Mouse (Mus musculus): ENCODE results near the gene Espnl. TPM values are rescaled to one million over a fixed set of nuclear protein-coding genes. Genes with fewer than 3 reads are reported as not detected.

Gene Espnl
- polyA plus RNA-seq, 1 experiment from 2014 or later, result 0.10 TPM

- H3K9ac ChIP-seq (ENCODE audit: low read depth, low read length), result no peak overlapping the region
- no peak overlapping the region for H3K4me3 ChIP-seq (ENCODE audit: low read depth, low read length)
- ATAC-seq (replicated peaks; ENCODE audit: low FRiP score), result no peak
- DNase-seq (ENCODE audit: low spot score), result no peak
- no peaks in the 10 kb centered on the region for H3K9me3 ChIP-seq (ENCODE audit: control insufficient read depth, low read length)
- peaks cover 29% of the 10 kb centered on the region for H3K36me3 ChIP-seq (ENCODE audit: control insufficient read depth, insufficient read depth, low read length)
- no peak overlapping the region for H3K27ac ChIP-seq (ENCODE audit: low read depth, low read length)
- H3K27me3 ChIP-seq (replicated peaks; ENCODE audit: control insufficient read depth, insufficient read depth, low read length), result no peaks in the 10 kb centered on the region
- WGBS, result 88% methylated on average over 4 of the region's 4 CpGs
- H3K4me2 ChIP-seq, result no peak overlapping the region
- peaks cover 12% of the 10 kb centered on the region for H3K4me1 ChIP-seq (replicated peaks; ENCODE audit: control insufficient read depth, insufficient read depth, low read length)
Measured at GRCm38 (mm10) chr1:91304621-91305020, 17.3 kb upstream of the Espnl start.

- no peaks in the 10 kb centered on the region for H3K27me3 ChIP-seq (replicated peaks; ENCODE audit: control insufficient read depth, insufficient read depth, low read length)
- H3K4me1 ChIP-seq (replicated peaks; ENCODE audit: control insufficient read depth, insufficient read depth, low read length), result no peaks in the 10 kb centered on the region
- WGBS, result 93% methylated on average over 13 of the region's 13 CpGs
- ATAC-seq (replicated peaks; ENCODE audit: low FRiP score), result no peak
- H3K4me2 ChIP-seq, result no peak overlapping the region
- no peak overlapping the region for H3K4me3 ChIP-seq (ENCODE audit: low read depth, low read length)
- no peaks in the 10 kb centered on the region for H3K9me3 ChIP-seq (ENCODE audit: control insufficient read depth, low read length)
- peaks cover 46% of the 10 kb centered on the region for H3K36me3 ChIP-seq (ENCODE audit: control insufficient read depth, insufficient read depth, low read length)
- H3K9ac ChIP-seq (ENCODE audit: low read depth, low read length), result no peak overlapping the region
- no peak for DNase-seq (ENCODE audit: low spot score)
- no peak overlapping the region for H3K27ac ChIP-seq (ENCODE audit: low read depth, low read length)
Measured at GRCm38 (mm10) chr1:91309366-91310085, 12.3 kb upstream of the Espnl start.

DNA sequence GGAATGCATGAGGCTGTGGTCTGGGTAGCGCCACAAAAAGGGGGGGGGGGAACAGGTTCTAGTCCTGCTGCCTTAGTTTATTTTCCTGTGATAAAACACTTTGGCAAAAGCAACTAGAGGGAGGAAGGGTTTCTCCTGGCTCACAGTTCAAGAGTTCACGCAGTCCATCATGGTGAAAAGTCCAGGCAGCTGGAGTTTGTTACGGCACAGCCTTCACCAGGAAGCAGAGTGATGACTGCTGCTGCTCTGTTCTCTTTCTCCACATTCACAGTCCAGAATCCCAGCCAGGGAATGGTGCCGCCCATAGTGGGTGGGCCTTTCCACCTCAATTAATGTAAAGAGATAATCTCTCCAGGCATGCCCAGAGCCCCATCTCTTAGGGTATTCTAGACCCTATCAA lies 9.6 kb upstream of the Espnl start:
- Histone ChIP-seq H3K36me3 (ENCODE audit: control insufficient read depth, insufficient read depth, low read length) (peaks cover 28% of the 10 kb centered on the region), H3K9me3 (ENCODE audit: control insufficient read depth, low read length) (no peaks in the 10 kb centered on the region), H3K9ac (ENCODE audit: low read depth, low read length) (no peak overlapping the region), H3K4me3 (ENCODE audit: low read depth, low read length) (no peak overlapping the region), H3K27me3 (replicated peaks; ENCODE audit: control insufficient read depth, insufficient read depth, low read length) (no peaks in the 10 kb centered on the region), H3K4me2 (no peak overlapping the region), H3K27ac (ENCODE audit: low read depth, low read length) (no peak overlapping the region), H3K4me1 (replicated peaks; ENCODE audit: control insufficient read depth, insufficient read depth, low read length) (no peaks in the 10 kb centered on the region)
- WGBS, result 91% methylated on average over 4 of the region's 4 CpGs
- DNase-seq (ENCODE audit: low spot score) (no peak), ATAC-seq (replicated peaks; ENCODE audit: low FRiP score) (no peak)

DNA sequence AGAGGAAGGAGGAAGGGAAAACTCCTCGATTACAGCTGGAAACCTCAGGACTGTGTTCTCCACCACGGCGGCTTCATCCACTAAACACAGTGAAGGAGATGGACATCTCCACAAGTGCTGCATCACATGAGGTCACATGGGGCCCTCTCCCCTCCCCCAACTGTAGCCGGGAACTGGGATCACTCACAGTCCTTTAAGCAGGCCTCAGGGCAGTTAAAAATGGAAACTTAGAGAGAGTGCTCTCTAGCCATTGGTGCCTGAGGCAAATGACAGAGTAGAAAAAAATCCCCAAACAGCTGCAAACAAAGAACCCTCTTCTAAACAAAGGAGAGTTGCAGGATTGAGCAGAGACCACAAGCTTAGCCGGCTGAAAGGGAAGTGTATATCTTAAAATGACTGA lies 8.6 kb upstream of the Espnl start:
- ATAC-seq (replicated peaks; ENCODE audit: low FRiP score) (no peak), DNase-seq (ENCODE audit: low spot score) (no peak)
- Histone ChIP-seq H3K9me3 (ENCODE audit: control insufficient read depth, low read length) (no peaks in the 10 kb centered on the region), H3K4me1 (replicated peaks; ENCODE audit: control insufficient read depth, insufficient read depth, low read length) (no peaks in the 10 kb centered on the region), H3K36me3 (ENCODE audit: control insufficient read depth, insufficient read depth, low read length) (peaks cover 22% of the 10 kb centered on the region; the same call in 1 of the 2 replicates), H3K27ac (ENCODE audit: low read depth, low read length) (no peak overlapping the region), H3K4me2 (no peak overlapping the region), H3K9ac (ENCODE audit: low read depth, low read length) (no peak overlapping the region), H3K4me3 (ENCODE audit: low read depth, low read length) (no peak overlapping the region), H3K27me3 (replicated peaks; ENCODE audit: control insufficient read depth, insufficient read depth, low read length) (no peaks in the 10 kb centered on the region)
- 65% methylated on average over 5 of the region's 5 CpGs for WGBS

DNA sequence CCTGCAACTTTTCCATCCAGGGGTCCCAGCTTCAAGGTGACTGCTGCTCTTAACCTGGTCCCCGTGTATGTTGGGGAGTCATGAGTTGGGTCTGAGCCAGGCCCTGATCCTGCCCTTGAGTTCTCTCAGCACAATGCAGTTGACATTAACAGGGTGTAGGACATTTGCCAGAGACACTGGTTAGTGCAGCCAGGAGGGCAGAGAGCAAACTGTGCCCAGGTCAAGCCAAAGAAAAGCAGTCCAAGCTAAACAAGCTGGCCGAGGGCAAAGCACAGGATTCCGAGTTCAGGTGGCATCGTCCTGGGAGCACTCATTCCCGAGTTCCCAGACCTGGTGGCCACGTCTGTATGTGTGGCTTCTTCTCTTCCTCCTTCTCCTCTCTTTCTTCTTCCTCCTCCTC lies 4.2 kb upstream of the Espnl start:
- Histone ChIP-seq H3K27ac (ENCODE audit: low read depth, low read length) (no peak overlapping the region), H3K4me1 (replicated peaks; ENCODE audit: control insufficient read depth, insufficient read depth, low read length) (peaks cover 10% of the 10 kb centered on the region)
- 79% methylated on average over 6 of the region's 6 CpGs for WGBS

DNA sequence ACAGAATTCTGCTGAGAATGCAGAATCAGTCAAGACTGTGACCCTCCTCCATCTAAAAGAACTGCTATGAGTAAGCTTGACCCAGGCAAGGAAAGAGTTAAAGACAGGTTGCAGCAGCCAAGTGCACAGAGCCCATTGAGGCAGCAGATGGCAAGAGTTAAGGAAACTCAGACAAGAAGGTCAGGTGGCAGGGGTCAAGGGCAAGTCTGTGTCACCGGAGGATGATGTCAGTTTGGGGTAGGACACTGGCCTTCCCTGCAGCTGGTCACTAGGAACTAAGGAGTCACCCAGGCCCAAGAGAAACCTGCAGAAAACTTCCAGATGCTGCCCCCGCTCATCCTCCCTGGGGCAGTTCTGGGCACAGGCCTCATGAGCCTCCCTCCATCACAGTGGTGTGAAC lies 2.8 kb downstream of the Espnl start:
- Histone ChIP-seq H3K9me3 (ENCODE audit: control insufficient read depth, low read length) (no peaks in the 10 kb centered on the region), H3K36me3 (ENCODE audit: control insufficient read depth, insufficient read depth, low read length) (no peaks in the 10 kb centered on the region), H3K4me3 (ENCODE audit: low read depth, low read length) (no peak overlapping the region), H3K27me3 (replicated peaks; ENCODE audit: control insufficient read depth, insufficient read depth, low read length) (no peaks in the 10 kb centered on the region), H3K4me1 (replicated peaks; ENCODE audit: control insufficient read depth, insufficient read depth, low read length) (peaks cover 10% of the 10 kb centered on the region), H3K4me2 (no peak overlapping the region), H3K9ac (ENCODE audit: low read depth, low read length) (no peak overlapping the region), H3K27ac (ENCODE audit: low read depth, low read length) (no peak overlapping the region)
- WGBS, result 78% methylated on average over 2 of the region's 2 CpGs
- ATAC-seq (replicated peaks; ENCODE audit: low FRiP score) (no peak), DNase-seq (ENCODE audit: low spot score) (no peak)

More for the DNA sequence above, 4.2 kb upstream of the Espnl start:
- no peak for DNase-seq (ENCODE audit: low spot score)
- no peak for ATAC-seq (replicated peaks; ENCODE audit: low FRiP score)
- Histone ChIP-seq H3K27me3 (replicated peaks; ENCODE audit: control insufficient read depth, insufficient read depth, low read length) (no peaks in the 10 kb centered on the region), H3K9ac (ENCODE audit: low read depth, low read length) (no peak overlapping the region), H3K4me2 (no peak overlapping the region), H3K9me3 (ENCODE audit: control insufficient read depth, low read length) (no peaks in the 10 kb centered on the region), H3K36me3 (ENCODE audit: control insufficient read depth, insufficient read depth, low read length) (no peaks in the 10 kb centered on the region), H3K4me3 (ENCODE audit: low read depth, low read length) (no peak overlapping the region)

- no peaks in the 10 kb centered on the region for H3K27me3 ChIP-seq (replicated peaks; ENCODE audit: control insufficient read depth, insufficient read depth, low read length)
- ATAC-seq (replicated peaks; ENCODE audit: low FRiP score) (no peak), DNase-seq (ENCODE audit: low spot score) (no peak)
- H3K36me3 ChIP-seq (ENCODE audit: control insufficient read depth, insufficient read depth, low read length), result no peaks in the 10 kb centered on the region
- no peak overlapping the region for H3K4me2 ChIP-seq
- WGBS, result 71% methylated on average over 4 of the region's 4 CpGs
- H3K9me3 ChIP-seq (ENCODE audit: control insufficient read depth, low read length), result no peaks in the 10 kb centered on the region
- H3K27ac ChIP-seq (ENCODE audit: low read depth, low read length), result no peak overlapping the region
- no peak overlapping the region for H3K4me3 ChIP-seq (ENCODE audit: low read depth, low read length)
- H3K9ac ChIP-seq (ENCODE audit: low read depth, low read length), result no peak overlapping the region
- H3K4me1 ChIP-seq (replicated peaks; ENCODE audit: control insufficient read depth, insufficient read depth, low read length), result peaks cover 10% of the 10 kb centered on the region
Measured at GRCm38 (mm10) chr1:91325488-91326042, 3.7 kb downstream of the Espnl start.

DNA sequence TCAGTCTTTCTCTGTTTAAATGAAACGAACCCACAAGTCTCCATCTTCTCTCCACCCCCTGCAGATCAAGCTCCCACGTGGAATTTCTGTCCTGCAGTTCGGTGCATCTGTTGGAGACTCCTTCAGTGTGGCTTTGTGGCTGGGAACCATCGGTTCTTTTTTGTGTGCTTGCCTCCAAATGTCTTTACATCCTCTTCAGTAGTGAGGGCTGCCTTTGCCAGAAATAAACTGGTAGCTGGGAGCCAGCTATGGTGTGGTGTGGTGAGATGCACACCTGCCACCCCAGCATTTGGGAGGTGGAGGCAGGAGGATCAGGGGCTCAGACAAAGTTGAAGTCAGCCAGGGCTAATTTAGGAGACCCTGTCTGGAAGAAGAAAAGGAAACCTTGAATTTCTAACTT lies 10.2 kb downstream of the Espnl start:
- Histone ChIP-seq H3K4me2 (no peak overlapping the region), H3K9ac (ENCODE audit: low read depth, low read length) (no peak overlapping the region), H3K36me3 (ENCODE audit: control insufficient read depth, insufficient read depth, low read length) (no peaks in the 10 kb centered on the region), H3K27ac (ENCODE audit: low read depth, low read length) (no peak overlapping the region), H3K4me3 (ENCODE audit: low read depth, low read length) (no peak overlapping the region), H3K27me3 (replicated peaks; ENCODE audit: control insufficient read depth, insufficient read depth, low read length) (no peaks in the 10 kb centered on the region), H3K4me1 (replicated peaks; ENCODE audit: control insufficient read depth, insufficient read depth, low read length) (0 out of 2 replicates have a peak, but pooled peaks cover 6% of the 10 kb centered on the region), H3K9me3 (ENCODE audit: control insufficient read depth, low read length) (no peaks in the 10 kb centered on the region)
- ATAC-seq (replicated peaks; ENCODE audit: low FRiP score), result no peak
- 51% methylated on average over 4 of the region's 4 CpGs for WGBS
- no peak for DNase-seq (ENCODE audit: low spot score)

DNA sequence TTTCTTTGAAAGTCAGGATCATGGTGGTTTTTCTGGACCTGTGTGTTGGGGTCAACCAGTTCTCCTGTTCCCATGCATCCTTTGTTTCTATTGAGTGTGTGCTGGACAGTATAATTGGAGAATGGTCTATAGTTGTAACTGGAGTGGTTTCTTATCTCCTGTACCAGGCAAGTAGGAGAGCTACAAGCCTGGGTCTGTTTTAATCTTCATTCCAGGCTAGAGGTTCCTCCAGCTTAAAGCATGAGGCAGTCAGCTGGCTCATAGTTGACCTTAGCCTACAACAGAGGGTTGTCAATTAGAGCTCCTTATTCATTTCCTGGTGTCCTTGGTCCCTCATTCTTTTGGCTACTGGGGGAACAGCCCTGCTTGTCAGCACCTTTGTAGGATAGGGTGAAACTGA lies 11.7 kb downstream of the Espnl start:
- Histone ChIP-seq H3K36me3 (ENCODE audit: control insufficient read depth, insufficient read depth, low read length) (no peaks in the 10 kb centered on the region), H3K9me3 (ENCODE audit: control insufficient read depth, low read length) (no peaks in the 10 kb centered on the region), H3K27me3 (replicated peaks; ENCODE audit: control insufficient read depth, insufficient read depth, low read length) (no peaks in the 10 kb centered on the region; the same call in 1 of the 2 replicates), H3K4me1 (replicated peaks; ENCODE audit: control insufficient read depth, insufficient read depth, low read length) (0 out of 2 replicates have a peak, but pooled peaks cover 6% of the 10 kb centered on the region), H3K4me2 (no peak overlapping the region), H3K4me3 (ENCODE audit: low read depth, low read length) (no peak overlapping the region), H3K9ac (ENCODE audit: low read depth, low read length) (no peak overlapping the region), H3K27ac (ENCODE audit: low read depth, low read length) (no peak overlapping the region)
- DNase-seq (ENCODE audit: low spot score) (no peak), ATAC-seq (replicated peaks; ENCODE audit: low FRiP score) (no peak; the same call in 1 of the 2 replicates)

All from liver, embryonic 11.5 days (tissue).